Mouse (Mus musculus) G1E (cell line): ENCODE measurements around the gene Skap1.

Experiments used
- CTCF ChIP-seq: IDR thresholded peaks from 2 replicates; pipeline ENCODE4 v1.5.1; 2012; ENCODE audit warnings: low read depth, low read length, inconsistent platforms, mixed read lengths
- GATA1 ChIP-seq: IDR thresholded peaks from 2 replicates; pipeline ENCODE4 v1.6.1; 2012; ENCODE audit warnings: borderline replicate concordance, low read length, inconsistent platforms, mixed read lengths
- POLR2AphosphoS5 ChIP-seq: IDR thresholded peaks from 2 replicates; pipeline ENCODE4 v1.6.1; 2012; ENCODE audit warnings: low read depth, low read length, inconsistent platforms; ENCODE audit not compliant: insufficient replicate concordance
- TAL1 ChIP-seq: conservative IDR thresholded peaks from 2 replicates; pipeline ENCODE4 v1.6.1; 2012; ENCODE audit warnings: low read depth, low read length, inconsistent platforms, mixed read lengths

- TF ChIP-seq CTCF = no peak
- no peak for TF ChIP-seq GATA1
- no peak for TF ChIP-seq POLR2AphosphoS5
- TF ChIP-seq TAL1 = no peak
These were observed 114.3 kb downstream of the Skap1 start for GRCm38 (mm10) chr11:96578551-96579283.
